Mouse (Mus musculus): ENCODE measurements around the gene Eif1b.

Gene Eif1b

DNA sequence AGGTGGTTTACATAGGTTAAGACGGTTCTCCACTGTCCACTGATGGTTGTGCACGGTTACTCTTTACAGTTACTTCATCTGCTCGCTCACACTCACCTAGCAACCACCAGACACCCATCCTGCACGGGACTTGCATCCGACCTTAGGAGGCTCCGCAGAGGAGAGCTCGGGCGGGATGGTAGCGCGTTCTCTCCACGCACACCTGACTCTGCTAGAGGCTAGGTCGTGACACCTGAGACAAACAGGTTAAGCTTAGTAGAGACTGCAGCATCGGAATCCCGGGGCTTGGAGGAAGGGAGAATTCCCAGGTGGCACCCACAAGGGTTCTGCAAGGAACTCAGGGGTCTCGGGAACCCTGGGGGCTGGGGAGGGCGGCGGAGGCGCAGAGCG, at the start of gene Eif1b:
Gene Eif1b (plus strand): TSS at position 223 of the 390 bp plus-strand sequence.
- TF ChIP-seq CTCF (conservative IDR thresholded peaks at IDR 0.05; ENCODE audit: low read length) (no peak), POU5F1 (IDR thresholded peaks at IDR 0.05; ENCODE audit: borderline replicate concordance, low read length) (no peak), NANOG (IDR thresholded peaks at IDR 0.05; ENCODE audit: borderline replicate concordance, low read length) (no peak)
- H3K4me1 ChIP-seq (replicated peaks; ENCODE audit: low read depth, low read length): peaks cover 16% of the 10 kb centered on the region
- H3K4me3 ChIP-seq (replicated peaks; ENCODE audit: low read length): peak within 1 kb of the TSS; percentile 97
- H3K9me3 ChIP-seq (ENCODE audit: low read length): no peaks in the 10 kb centered on the region
- peaks cover 28% of the 10 kb centered on the region for H3K36me3 ChIP-seq (ENCODE audit: insufficient read depth, low read length)
- H3K27me3 ChIP-seq (ENCODE audit: insufficient read depth, low read length): peaks cover 12% of the 10 kb centered on the region

DNA sequence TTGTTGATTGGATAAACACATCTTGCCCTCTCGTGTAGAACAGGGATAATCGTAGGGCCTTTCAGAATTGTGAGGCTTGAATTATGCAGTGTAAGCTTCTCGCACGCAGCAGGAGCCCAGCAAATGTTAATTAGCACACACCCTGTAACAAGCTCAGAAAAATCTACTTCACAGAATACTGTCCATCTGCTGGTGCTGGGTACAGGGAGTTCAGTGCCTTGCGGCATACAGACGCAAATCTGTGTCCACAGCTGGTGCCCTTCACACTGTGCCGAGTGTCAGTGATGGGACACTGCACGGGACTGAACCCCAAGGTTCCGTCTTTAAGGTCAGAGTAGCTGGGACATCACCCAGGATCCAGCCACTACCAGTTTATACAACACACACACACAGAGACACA, 47.4 kb upstream of the Eif1b start:
- no peaks in the 10 kb centered on the region for H3K27me3 ChIP-seq (ENCODE audit: insufficient read depth, low read length)
- H3K4me1 ChIP-seq (replicated peaks; ENCODE audit: low read depth, low read length): no peaks in the 10 kb centered on the region
- H3K36me3 ChIP-seq (ENCODE audit: insufficient read depth, low read length): no peaks in the 10 kb centered on the region
- TF ChIP-seq POU5F1 (IDR thresholded peaks at IDR 0.05; ENCODE audit: borderline replicate concordance, low read length) (no peak), NANOG (IDR thresholded peaks at IDR 0.05; ENCODE audit: borderline replicate concordance, low read length) (no peak)
- H3K9me3 ChIP-seq (ENCODE audit: low read length): peaks cover 3% of the 10 kb centered on the region; the same call in 1 of the 2 replicates
- H3K4me3 ChIP-seq (replicated peaks; ENCODE audit: low read length): no peak overlapping the region

GRCm38 (mm10) chr9:120449696-120450329, 42.2 kb upstream of the Eif1b start:
- H3K4me3 ChIP-seq (replicated peaks; ENCODE audit: low read length): no peak overlapping the region
- no peak for TF ChIP-seq POU5F1 (IDR thresholded peaks at IDR 0.05; ENCODE audit: borderline replicate concordance, low read length)
- H3K27me3 ChIP-seq (ENCODE audit: insufficient read depth, low read length): no peaks in the 10 kb centered on the region
- no peaks in the 10 kb centered on the region for H3K9me3 ChIP-seq (ENCODE audit: low read length)
- H3K4me1 ChIP-seq (replicated peaks; ENCODE audit: low read depth, low read length): no peaks in the 10 kb centered on the region
- no peaks in the 10 kb centered on the region for H3K36me3 ChIP-seq (ENCODE audit: insufficient read depth, low read length)

DNA sequence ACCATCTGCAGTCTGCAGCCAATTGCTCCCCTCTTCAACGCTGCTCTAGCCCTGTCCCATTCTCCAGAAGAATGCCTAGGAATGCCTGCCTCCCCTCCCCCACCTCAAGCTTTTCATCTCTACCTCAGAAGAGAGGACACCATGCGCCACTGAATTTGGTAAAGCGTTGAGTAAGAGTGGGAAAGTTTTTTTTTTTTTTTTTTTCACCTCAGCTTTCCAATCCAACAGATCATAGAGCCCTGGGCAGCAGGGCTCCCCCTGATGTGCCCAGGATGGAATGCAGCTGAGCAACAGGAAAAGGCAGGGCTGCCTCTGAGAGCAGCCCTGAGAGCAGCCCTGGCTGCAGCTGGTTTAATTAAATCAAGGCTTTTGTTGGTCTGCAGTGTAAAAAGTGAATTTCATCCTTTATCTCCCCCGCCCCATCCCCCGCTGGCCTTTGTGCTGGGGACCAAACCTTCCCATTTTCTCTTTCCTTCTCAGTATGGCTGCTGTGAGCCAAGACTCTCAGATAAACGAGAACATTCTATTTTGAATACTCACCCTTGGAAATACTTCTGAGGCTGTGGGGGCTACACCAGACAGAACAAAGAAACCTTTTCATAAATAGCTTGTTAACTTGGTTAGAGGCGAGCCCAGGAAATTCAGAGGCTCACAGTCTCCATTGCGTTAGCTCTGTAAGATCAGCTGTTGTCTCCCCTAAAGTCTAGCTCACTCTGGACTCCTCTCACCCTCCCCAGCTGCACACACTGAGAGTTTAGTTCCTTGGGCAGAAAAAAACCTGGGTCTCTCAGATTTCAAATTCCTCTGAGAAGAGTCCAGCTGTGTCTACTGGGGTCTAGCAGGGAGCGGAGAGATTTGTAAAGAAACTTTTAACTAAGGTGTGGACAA, 36.0 kb upstream of the Eif1b start:
- H3K4me1 ChIP-seq (replicated peaks; ENCODE audit: low read depth, low read length): peaks cover 14% of the 10 kb centered on the region
- H3K27me3 ChIP-seq (ENCODE audit: insufficient read depth, low read length): no peaks in the 10 kb centered on the region
- no peaks in the 10 kb centered on the region for H3K9me3 ChIP-seq (ENCODE audit: low read length)
- no peaks in the 10 kb centered on the region for H3K36me3 ChIP-seq (ENCODE audit: insufficient read depth, low read length)
- TF ChIP-seq POU5F1 (IDR thresholded peaks at IDR 0.05; ENCODE audit: borderline replicate concordance, low read length): no peak
- no peak for TF ChIP-seq NANOG (IDR thresholded peaks at IDR 0.05; ENCODE audit: borderline replicate concordance, low read length)
- no peak for TF ChIP-seq CTCF (conservative IDR thresholded peaks at IDR 0.05; ENCODE audit: low read length)
- no peak overlapping the region for H3K4me3 ChIP-seq (replicated peaks; ENCODE audit: low read length)

GRCm38 (mm10) chr9:120470431-120470830, 21.6 kb upstream of the Eif1b start:
- no peaks in the 10 kb centered on the region for H3K4me1 ChIP-seq (replicated peaks; ENCODE audit: low read depth, low read length)
- H3K4me3 ChIP-seq (replicated peaks; ENCODE audit: low read length): no peak overlapping the region
- H3K9me3 ChIP-seq (ENCODE audit: low read length): no peaks in the 10 kb centered on the region
- no peaks in the 10 kb centered on the region for H3K36me3 ChIP-seq (ENCODE audit: insufficient read depth, low read length)
- no peak for TF ChIP-seq CTCF (conservative IDR thresholded peaks at IDR 0.05; ENCODE audit: low read length)
- TF ChIP-seq NANOG (IDR thresholded peaks at IDR 0.05; ENCODE audit: borderline replicate concordance, low read length): no peak
- TF ChIP-seq POU5F1 (IDR thresholded peaks at IDR 0.05; ENCODE audit: borderline replicate concordance, low read length): no peak
- H3K27me3 ChIP-seq (ENCODE audit: insufficient read depth, low read length): no peaks in the 10 kb centered on the region

DNA sequence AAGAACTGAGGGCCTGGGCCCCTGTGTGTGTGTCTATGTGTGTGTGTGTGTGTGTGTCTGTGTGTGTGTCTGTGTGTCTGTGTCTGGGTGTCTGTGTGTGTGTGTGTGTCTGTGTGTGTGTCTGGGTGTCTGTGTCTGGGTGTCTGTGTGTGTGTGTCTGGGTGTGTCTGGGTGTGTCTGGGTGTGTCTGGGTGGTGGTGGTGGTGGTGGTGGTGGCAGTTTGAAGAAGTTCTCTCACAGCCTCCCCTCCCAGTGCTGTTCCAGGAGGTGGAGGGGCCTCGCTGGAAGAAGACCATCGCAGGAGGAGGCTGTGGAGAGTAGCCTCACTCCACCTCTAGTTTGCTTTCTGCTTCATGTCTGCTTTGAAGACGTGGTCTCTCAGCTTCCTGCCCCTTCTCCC, 10.4 kb upstream of the Eif1b start:
- Histone ChIP-seq H3K9me3 (ENCODE audit: low read length) (no peaks in the 10 kb centered on the region), H3K27me3 (ENCODE audit: insufficient read depth, low read length) (no peaks in the 10 kb centered on the region; the same call in 1 of the 2 replicates), H3K36me3 (ENCODE audit: insufficient read depth, low read length) (no peaks in the 10 kb centered on the region), H3K4me3 (replicated peaks; ENCODE audit: low read length) (no peak overlapping the region), H3K4me1 (replicated peaks; ENCODE audit: low read depth, low read length) (no peaks in the 10 kb centered on the region)
- TF ChIP-seq POU5F1 (IDR thresholded peaks at IDR 0.05; ENCODE audit: borderline replicate concordance, low read length) (no peak), CTCF (conservative IDR thresholded peaks at IDR 0.05; ENCODE audit: low read length) (no peak), NANOG (IDR thresholded peaks at IDR 0.05; ENCODE audit: borderline replicate concordance, low read length) (no peak)

DNA sequence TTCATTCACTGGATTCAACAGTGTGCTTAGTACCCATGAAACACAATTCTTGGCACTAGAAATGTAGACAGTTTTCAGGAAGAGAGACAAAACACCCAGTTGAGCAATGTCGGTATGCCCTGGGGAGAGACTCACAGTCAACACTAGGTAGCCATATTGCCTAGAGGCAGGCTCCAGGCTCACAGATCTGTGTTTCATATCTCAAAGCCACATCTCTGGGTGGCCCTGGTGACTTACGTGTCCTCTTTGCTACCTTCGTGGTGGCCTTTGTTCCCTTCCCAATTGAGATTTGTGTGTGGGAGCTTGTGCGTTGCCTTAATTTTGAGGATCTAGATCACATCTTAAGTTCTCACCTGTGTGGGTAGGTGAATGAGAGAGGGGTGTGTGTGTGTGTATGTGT, 9.7 kb upstream of the Eif1b start:
- TF ChIP-seq POU5F1 (IDR thresholded peaks at IDR 0.05; ENCODE audit: borderline replicate concordance, low read length): no peak
- no peak for TF ChIP-seq NANOG (IDR thresholded peaks at IDR 0.05; ENCODE audit: borderline replicate concordance, low read length)
- no peak for TF ChIP-seq CTCF (conservative IDR thresholded peaks at IDR 0.05; ENCODE audit: low read length)
- Histone ChIP-seq H3K4me1 (replicated peaks; ENCODE audit: low read depth, low read length) (no peaks in the 10 kb centered on the region), H3K27me3 (ENCODE audit: insufficient read depth, low read length) (no peaks in the 10 kb centered on the region; the same call in 1 of the 2 replicates), H3K9me3 (ENCODE audit: low read length) (no peaks in the 10 kb centered on the region), H3K36me3 (ENCODE audit: insufficient read depth, low read length) (no peaks in the 10 kb centered on the region), H3K4me3 (replicated peaks; ENCODE audit: low read length) (no peak overlapping the region)

GRCm38 (mm10) chr9:120483101-120483500, 8.9 kb upstream of the Eif1b start:
- Histone ChIP-seq H3K4me1 (replicated peaks; ENCODE audit: low read depth, low read length) (no peaks in the 10 kb centered on the region), H3K27me3 (ENCODE audit: insufficient read depth, low read length) (peaks cover 2% of the 10 kb centered on the region; the same call in 1 of the 2 replicates), H3K9me3 (ENCODE audit: low read length) (no peaks in the 10 kb centered on the region), H3K36me3 (ENCODE audit: insufficient read depth, low read length) (no peaks in the 10 kb centered on the region), H3K4me3 (replicated peaks; ENCODE audit: low read length) (no peak overlapping the region)
- no peak for TF ChIP-seq CTCF (conservative IDR thresholded peaks at IDR 0.05; ENCODE audit: low read length)
- no peak for TF ChIP-seq POU5F1 (IDR thresholded peaks at IDR 0.05; ENCODE audit: borderline replicate concordance, low read length)
- no peak for TF ChIP-seq NANOG (IDR thresholded peaks at IDR 0.05; ENCODE audit: borderline replicate concordance, low read length)
